Mouse (Mus musculus) MEL (cell line): ENCODE measurements around the gene Tbr1.

Experiments
- CTCF ChIP-seq, 3 experiments: IDR thresholded peaks in 2 of 3; conservative IDR thresholded peaks in 1 of 3; 2 replicates each; pipeline ENCODE4 v1.5.1; 2011 to 2012; ENCODE audit warnings: low read length in 3 of 3, low read depth in 2 of 3, mild to moderate bottlenecking in 2 of 3, improper control_type of control experiment in 1 of 3, inconsistent platforms in 1 of 3, mixed read lengths in 1 of 3, moderate library complexity in 1 of 3; ENCODE audit not compliant: control insufficient read depth in 1 of 3, insufficient read depth in 1 of 3, poor library complexity in 1 of 3, severe bottlenecking in 1 of 3
- ELF1 ChIP-seq: IDR thresholded peaks from 2 replicates; pipeline ENCODE4 v1.6.1; 2014; ENCODE audit warnings: low read depth, mild to moderate bottlenecking, inconsistent platforms, low read length, improper control_type of control experiment, moderate library complexity
- EP300 ChIP-seq, 2 experiments: IDR thresholded peaks; 2 replicates each; pipeline ENCODE4 v1.6.1; 2011; ENCODE audit warnings: improper control_type of control experiment in 2 of 2, low read length in 2 of 2, low read depth in 1 of 2, mild to moderate bottlenecking in 1 of 2
- HCFC1 ChIP-seq: IDR thresholded peaks from 2 replicates; pipeline ENCODE4 v1.6.1; 2012; ENCODE audit warnings: low read depth, mild to moderate bottlenecking, inconsistent platforms, low read length, improper control_type of control experiment, moderate library complexity
- MAX ChIP-seq: IDR thresholded peaks from 2 replicates; pipeline ENCODE4 v1.6.1; 2011; ENCODE audit warnings: low read length, improper control_type of control experiment
- POLR2A ChIP-seq, 2 experiments: IDR thresholded peaks; 2 replicates each; pipeline ENCODE4 v1.6.1; 2011 to 2012; ENCODE audit warnings: low read length in 2 of 2, mild to moderate bottlenecking in 2 of 2, control low read depth in 1 of 2, improper control_type of control experiment in 1 of 2, low read depth in 1 of 2, moderate library complexity in 1 of 2; ENCODE audit not compliant: control insufficient read depth in 1 of 2, insufficient read depth in 1 of 2, poor library complexity in 1 of 2

GRCm38 (mm10) chr2:61820203-61820602 lies 17.5 kb downstream of the Tbr1 start:
- no peak for TF ChIP-seq HCFC1
- no peak for TF ChIP-seq POLR2A (IDR thresholded peaks at IDR 0.05; ENCODE audit: control insufficient read depth in 1 of 2, insufficient read depth in 1 of 2, low read depth in 1 of 2, low read length in 2 of 2, poor library complexity in 1 of 2)
- TF ChIP-seq CTCF (IDR thresholded peaks at IDR 0.05 in 2 of 3, conservative IDR thresholded peaks at IDR 0.05 in 1 of 3; ENCODE audit: control insufficient read depth in 1 of 3, insufficient read depth in 1 of 3, low read depth in 2 of 3, low read length in 3 of 3, poor library complexity in 1 of 3, severe bottlenecking in 1 of 3) = no peak
- no peak for TF ChIP-seq ELF1
- no peak; a peak in 1 of 4 replicates for TF ChIP-seq EP300 (IDR thresholded peaks at IDR 0.05; ENCODE audit: low read depth in 1 of 2, low read length in 2 of 2)
- TF ChIP-seq MAX = no peak
